Mouse (Mus musculus) MEL (cell line): ENCODE measurements around the gene Aifm3. TPM values are rescaled to one million over a fixed set of nuclear protein-coding genes. Genes with fewer than 3 reads are reported as not detected.

Experiments used
- DNase-seq: peaks from one replicate; pipeline ENCODE4 v3.0.0; 2011; ENCODE audit warnings: low read depth, low spot score
- H3K27ac ChIP-seq: 2 replicates; pipeline ENCODE4 v1.5.1; 2012; ENCODE audit warnings: low read depth, mild to moderate bottlenecking, control low read depth, low read length, moderate library complexity; ENCODE audit not compliant: control insufficient read depth
- H3K27me3 ChIP-seq, 2 experiments: fragments of 150-350 bp in 1 of 2; sonication (generic) in 1 of 2; 2 replicates each; pipeline ENCODE4 v1.6.1; 2012; ENCODE audit warnings: low read length in 2 of 2, mild to moderate bottlenecking in 2 of 2, improper control_type of control experiment in 1 of 2, moderate library complexity in 1 of 2; ENCODE audit not compliant: insufficient read depth in 2 of 2, control insufficient read depth in 1 of 2
- H3K36me3 ChIP-seq, 2 experiments: 2 replicates each; pipeline ENCODE4 v1.6.1; 2012 to 2014; ENCODE audit warnings: low read length in 2 of 2, improper control_type of control experiment in 1 of 2, inconsistent platforms in 1 of 2, mild to moderate bottlenecking in 1 of 2; ENCODE audit not compliant: insufficient read depth in 2 of 2, control insufficient read depth in 1 of 2
- H3K4me1 ChIP-seq, 2 experiments: fragments of 150-350 bp in 1 of 2; sonication (generic) in 1 of 2; 2 replicates each; pipeline ENCODE4 v1.6.1; 2012; ENCODE audit warnings: low read length in 2 of 2, improper control_type of control experiment in 1 of 2, mild to moderate bottlenecking in 1 of 2; ENCODE audit not compliant: insufficient read depth in 2 of 2, control insufficient read depth in 1 of 2
- H3K4me3 ChIP-seq, 2 experiments: fragments of 150-350 bp in 1 of 2; sonication (generic) in 1 of 2; 2 replicates each; pipeline ENCODE4 v1.5.1; 2012; ENCODE audit warnings: low read depth in 2 of 2, low read length in 2 of 2, mild to moderate bottlenecking in 2 of 2, moderate library complexity in 2 of 2, control low read depth in 1 of 2, improper control_type of control experiment in 1 of 2; ENCODE audit not compliant: control insufficient read depth in 1 of 2, insufficient read depth in 1 of 2
- H3K79me2 ChIP-seq: 2 replicates; pipeline ENCODE4 v1.6.1; 2012; ENCODE audit warnings: mild to moderate bottlenecking, low read length, moderate library complexity; ENCODE audit not compliant: control insufficient read depth, poor library complexity, insufficient read depth
- H3K9ac ChIP-seq: 2 replicates; pipeline ENCODE4 v1.6.1; 2012; ENCODE audit warnings: low read depth, mild to moderate bottlenecking, control low read depth, low read length, moderate library complexity; ENCODE audit not compliant: control insufficient read depth, poor library complexity, severe bottlenecking
- H3K9me3 ChIP-seq: fragments of 150-350 bp; sonication (generic); replicated peaks from 2 replicates; pipeline ENCODE4 v1.6.1; 2012; ENCODE audit warnings: mild to moderate bottlenecking, low read length, improper control_type of control experiment, moderate library complexity; ENCODE audit not compliant: insufficient read depth
- BHLHE40 ChIP-seq: IDR thresholded peaks from 2 replicates; pipeline ENCODE4 v1.6.1; 2012; ENCODE audit warnings: low read depth, mild to moderate bottlenecking, inconsistent platforms, low read length, improper control_type of control experiment, borderline replicate concordance
- CHD2 ChIP-seq: IDR thresholded peaks from 2 replicates; pipeline ENCODE4 v1.6.1; 2011; ENCODE audit warnings: low read length, improper control_type of control experiment
- ELF1 ChIP-seq: IDR thresholded peaks from 2 replicates; pipeline ENCODE4 v1.6.1; 2014; ENCODE audit warnings: low read depth, mild to moderate bottlenecking, inconsistent platforms, low read length, improper control_type of control experiment, moderate library complexity
- EP300 ChIP-seq, 2 experiments: IDR thresholded peaks; 2 replicates each; pipeline ENCODE4 v1.6.1; 2011; ENCODE audit warnings: improper control_type of control experiment in 2 of 2, low read length in 2 of 2, low read depth in 1 of 2, mild to moderate bottlenecking in 1 of 2
- ETS1 ChIP-seq: IDR thresholded peaks from 2 replicates; pipeline ENCODE4 v1.6.1; 2012; ENCODE audit warnings: low read depth, mild to moderate bottlenecking, inconsistent platforms, low read length, improper control_type of control experiment, moderate library complexity
- GABPA ChIP-seq: IDR thresholded peaks from 2 replicates; pipeline ENCODE4 v1.6.1; 2012; ENCODE audit warnings: low read depth, mild to moderate bottlenecking, inconsistent platforms, low read length, improper control_type of control experiment, moderate library complexity
- GATA1 ChIP-seq: IDR thresholded peaks from 2 replicates; pipeline ENCODE4 v1.6.1; 2011; ENCODE audit warnings: low read depth, low read length, improper control_type of control experiment
- HCFC1 ChIP-seq: IDR thresholded peaks from 2 replicates; pipeline ENCODE4 v1.6.1; 2012; ENCODE audit warnings: low read depth, mild to moderate bottlenecking, inconsistent platforms, low read length, improper control_type of control experiment, moderate library complexity
- KAT2A ChIP-seq: conservative IDR thresholded peaks from 2 replicates; pipeline ENCODE4 v1.6.1; 2012; ENCODE audit warnings: low read depth, low read length, improper control_type of control experiment, inconsistent platforms
- MAFK ChIP-seq: IDR thresholded peaks from 2 replicates; pipeline ENCODE4 v1.6.1; 2011; ENCODE audit warnings: low read depth, mild to moderate bottlenecking, low read length, improper control_type of control experiment, borderline replicate concordance
- MAX ChIP-seq: IDR thresholded peaks from 2 replicates; pipeline ENCODE4 v1.6.1; 2011; ENCODE audit warnings: low read length, improper control_type of control experiment
- MAZ ChIP-seq: IDR thresholded peaks from 2 replicates; pipeline ENCODE4 v1.6.1; 2012; ENCODE audit warnings: low read depth, mild to moderate bottlenecking, inconsistent platforms, low read length, improper control_type of control experiment
- MEF2A ChIP-seq: IDR thresholded peaks from 2 replicates; pipeline ENCODE4 v1.6.1; 2014; ENCODE audit warnings: low read depth, mild to moderate bottlenecking, inconsistent platforms, low read length, improper control_type of control experiment; ENCODE audit not compliant: poor library complexity, insufficient replicate concordance, severe bottlenecking; ENCODE audit errors: extremely low read depth
- MXI1 ChIP-seq: IDR thresholded peaks from 2 replicates; pipeline ENCODE4 v1.6.1; 2011; ENCODE audit warnings: mild to moderate bottlenecking, low read depth, low read length, improper control_type of control experiment
- MYC ChIP-seq: IDR thresholded peaks from 2 replicates; pipeline ENCODE4 v1.6.1; 2011; ENCODE audit warnings: low read depth, mild to moderate bottlenecking, low read length, improper control_type of control experiment, moderate library complexity
- NELFE ChIP-seq: IDR thresholded peaks from 2 replicates; pipeline ENCODE4 v1.6.1; 2011; ENCODE audit warnings: low read depth, low read length, improper control_type of control experiment
- NRF1 ChIP-seq: IDR thresholded peaks from 2 replicates; pipeline ENCODE4 v1.6.1; 2014; ENCODE audit warnings: low read depth, mild to moderate bottlenecking, inconsistent platforms, low read length, improper control_type of control experiment, moderate library complexity; ENCODE audit not compliant: poor library complexity, insufficient read depth, severe bottlenecking
- POLR2A ChIP-seq, 2 experiments: IDR thresholded peaks; 2 replicates each; pipeline ENCODE4 v1.6.1; 2011 to 2012; ENCODE audit warnings: low read length in 2 of 2, mild to moderate bottlenecking in 2 of 2, control low read depth in 1 of 2, improper control_type of control experiment in 1 of 2, low read depth in 1 of 2, moderate library complexity in 1 of 2; ENCODE audit not compliant: control insufficient read depth in 1 of 2, insufficient read depth in 1 of 2, poor library complexity in 1 of 2
- POLR2AphosphoS2 ChIP-seq: IDR thresholded peaks from 2 replicates; pipeline ENCODE4 v1.6.1; 2011; ENCODE audit warnings: low read length, improper control_type of control experiment
- RCOR1 ChIP-seq: IDR thresholded peaks from 2 replicates; pipeline ENCODE4 v1.6.1; 2012; ENCODE audit warnings: low read depth, mild to moderate bottlenecking, inconsistent platforms, low read length, improper control_type of control experiment
- SIN3A ChIP-seq: IDR thresholded peaks from 2 replicates; pipeline ENCODE4 v1.6.1; 2012; ENCODE audit warnings: low read length, improper control_type of control experiment, inconsistent platforms
- TBP ChIP-seq: IDR thresholded peaks from 2 replicates; pipeline ENCODE4 v1.8.0; 2011; ENCODE audit warnings: low read depth, low read length, improper control_type of control experiment
- TCF12 ChIP-seq: IDR thresholded peaks from 2 replicates; pipeline ENCODE4 v1.6.1; 2014; ENCODE audit warnings: low read depth, mild to moderate bottlenecking, inconsistent platforms, low read length, improper control_type of control experiment, moderate library complexity
- USF1 ChIP-seq: IDR thresholded peaks from 2 replicates; pipeline ENCODE4 v1.6.1; 2014; ENCODE audit warnings: low read depth, mild to moderate bottlenecking, inconsistent platforms, low read length, improper control_type of control experiment, moderate library complexity
- USF2 ChIP-seq, 2 experiments: IDR thresholded peaks; 2 replicates each; pipeline ENCODE4 v1.6.1; 2011 to 2012; ENCODE audit warnings: improper control_type of control experiment in 2 of 2, low read length in 2 of 2, borderline replicate concordance in 1 of 2, inconsistent platforms in 1 of 2, low read depth in 1 of 2, mild to moderate bottlenecking in 1 of 2; ENCODE audit not compliant: insufficient read depth in 1 of 2
- ZNF384 ChIP-seq: IDR thresholded peaks from 2 replicates; pipeline ENCODE4 v1.6.1; 2012; ENCODE audit warnings: low read depth, mild to moderate bottlenecking, inconsistent platforms, low read length, improper control_type of control experiment
- polyA plus RNA-seq, 2 experiments: library from polyadenylated mRNA; stranded (reverse) in 1 of 2; unstranded in 1 of 2; fragments of >175 nt in 1 of 2; fragments of >200 nt in 1 of 2; gene quantifications; 2 replicates each; pipeline versions ENCODE4 v1.2.1 to v1.2.4; 2012; ENCODE audit warnings: low replicate concordance in 2 of 2, low read depth in 1 of 2; ENCODE audit not compliant: insufficient read length in 2 of 2, insufficient read depth in 1 of 2, missing spikeins in 1 of 2
- total RNA-seq: library from RNA; depleted of rRNA; stranded (reverse); fragments of 300-350 nt; gene quantifications from 2 replicates; pipeline ENCODE4 v1.2.3, GENCODE M21; 2012; rRNA removed

Gene Aifm3
- total RNA-seq (0.23 and 0.29 TPM in 2 replicates), polyA plus RNA-seq (under 1 TPM in 1 of 2 experiments, not detected in 1; 0.52 TPM)

GRCm38 (mm10) chr16:17489469-17490111 is at the start of gene Aifm3:
Gene Aifm3, plus strand, starts transcription at chr16:17489611.
- Histone ChIP-seq H3K9ac (peak within 1 kb of the TSS; percentile 50), H3K27me3 (no peaks in the 10 kb centered on the region), H3K4me1 (peaks cover 5 to 12% of the 10 kb centered on the region in 2 experiments), H3K27ac (no peak within 1 kb of the TSS), H3K36me3 (peaks cover 3 to 4% of the 10 kb centered on the region in 2 experiments; a peak in 2 of 4 replicates)
- DNase-seq: peak; percentile 27
- no peak for TF ChIP-seq CHD2
- no peak for TF ChIP-seq USF2 (IDR thresholded peaks at IDR 0.05; ENCODE audit: borderline replicate concordance in 1 of 2, insufficient read depth in 1 of 2, low read depth in 1 of 2, low read length in 2 of 2)
- TF ChIP-seq MXI1: no peak
- no peak for TF ChIP-seq BHLHE40
- TF ChIP-seq ZNF384: no peak
- TF ChIP-seq TCF12: no peak
- TF ChIP-seq, all 39 proteins: peak for 0
- no peaks in the 10 kb centered on the region for H3K79me2 ChIP-seq
- peak within 1 kb of the TSS; percentile 50 for H3K4me3 ChIP-seq
- H3K9me3 ChIP-seq: no peaks in the 10 kb centered on the region

DNA sequence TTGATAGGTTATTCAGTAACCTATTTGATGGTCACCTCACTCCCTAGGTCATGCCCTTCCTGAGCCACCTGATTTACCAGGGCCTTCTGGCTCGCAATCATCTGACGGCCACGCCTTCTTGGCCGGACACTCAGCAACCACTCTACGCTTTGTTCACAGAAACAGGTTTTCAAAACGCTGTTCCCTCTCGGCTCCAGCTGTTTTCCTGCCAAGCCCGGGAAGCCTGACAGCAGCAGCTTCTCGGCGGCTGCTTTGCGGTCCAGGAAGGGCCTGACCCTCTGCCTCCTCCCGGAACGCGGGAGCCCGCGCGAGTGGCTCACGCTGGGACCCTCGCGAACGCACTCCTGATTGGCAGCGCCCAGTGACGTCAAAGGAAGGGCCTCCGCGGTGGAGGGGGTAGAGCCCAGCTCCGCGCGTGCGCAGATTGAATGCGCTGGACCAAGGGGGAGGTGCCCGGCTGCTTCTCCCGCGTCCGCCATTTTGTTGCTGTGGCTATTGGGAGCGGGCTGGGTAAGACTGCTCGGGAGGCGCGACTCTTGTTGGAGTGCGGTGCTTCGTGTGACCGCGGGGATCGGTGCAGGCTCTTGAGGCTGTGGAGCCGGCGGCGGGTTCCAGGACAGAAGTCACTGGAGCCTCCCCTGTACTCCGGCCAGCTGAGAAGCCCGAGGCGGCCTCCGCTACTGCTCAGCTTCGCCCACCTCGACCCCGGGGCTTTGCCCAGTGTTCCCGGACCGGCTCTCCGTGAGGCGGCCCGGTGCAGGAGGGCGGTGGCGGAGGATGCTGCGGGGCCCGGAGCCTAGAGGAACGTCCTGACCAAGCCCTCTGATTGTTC is 37.7 kb upstream of the Aifm3 start, which contains the start of gene Crkl:
Crkl (plus strand) TSS at position 447 of the 832 bp plus-strand sequence.
- H3K4me1 ChIP-seq: peaks cover 0 to 7% of the 10 kb centered on the region in 2 experiments; a peak in 2 of 4 replicates
- H3K27ac ChIP-seq: peak within 1 kb of the TSS; percentile 58
- no peaks in the 10 kb centered on the region for H3K27me3 ChIP-seq
- peak within 1 kb of the TSS; percentile 87 for H3K9ac ChIP-seq
- peak; percentile 98 for DNase-seq
- no peaks in the 10 kb centered on the region for H3K9me3 ChIP-seq
- peak within 1 kb of the TSS; percentile 75 to 94 for H3K4me3 ChIP-seq
- H3K36me3 ChIP-seq: peaks cover 6 to 20% of the 10 kb centered on the region in 2 experiments
- peaks cover 39% of the 10 kb centered on the region for H3K79me2 ChIP-seq
- TF ChIP-seq ETS1 (peak; percentile 12; the same call in 1 of the 2 replicates), NELFE (peak; percentile 96), ZNF384 (no peak), ELF1 (peak; percentile 57; the same call in 1 of the 2 replicates), POLR2A (IDR thresholded peaks at IDR 0.05; ENCODE audit: control insufficient read depth in 1 of 2, insufficient read depth in 1 of 2, low read depth in 1 of 2, low read length in 2 of 2, poor library complexity in 1 of 2) (peak; percentile 87 to 96), HCFC1 (peak; percentile 80), TCF12 (peak; percentile 67; the same call in 1 of the 2 replicates), TBP (peak; percentile 39; the same call in 1 of the 2 replicates), MAX (peak; percentile 43), MEF2A (no peak), SIN3A (peak; percentile 87), MYC (peak; percentile 76), MAFK (no peak), GATA1 (no peak), USF1 (no peak; the same call in 1 of the 2 replicates), USF2 (IDR thresholded peaks at IDR 0.05; ENCODE audit: borderline replicate concordance in 1 of 2, insufficient read depth in 1 of 2, low read depth in 1 of 2, low read length in 2 of 2) (no peak), MAZ (peak; percentile 92; the same call in 1 of the 2 replicates), POLR2AphosphoS2 (peak; percentile 88), RCOR1 (no peak), KAT2A (no peak), NRF1 (peak; percentile 87), EP300 (IDR thresholded peaks at IDR 0.05; ENCODE audit: low read depth in 1 of 2, low read length in 2 of 2) (no peak), GABPA (no peak), MXI1 (peak; percentile 77)
